Mouse (Mus musculus) kidney, adult 2 months (tissue): Measurements from ENCODE around the gene Pfkl.

ENCODE experiments used
- CTCF ChIP-seq: fragments of 200-500 bp; conservative IDR thresholded peaks from 2 replicates; pipeline ENCODE4 v1.5.1; 2011; ENCODE audit warnings: low read depth, mild to moderate bottlenecking, control low read depth, low read length, moderate library complexity, mixed read lengths; ENCODE audit not compliant: insufficient read depth, insufficient read length
- POLR2A ChIP-seq: fragments of 200-500 bp; IDR thresholded peaks from one replicate; pipeline ENCODE4 v1.6.1; 2011; ENCODE audit warnings: low read depth, low read length, control low read depth

- TF ChIP-seq POLR2A (no peak), CTCF (no peak)
These were observed 27.3 kb upstream of the Pfkl start for GRCm38 (mm10) chr10:78037139-78037538.
